Mouse (Mus musculus): ENCODE results near the gene Epb41. TPM values are rescaled to one million over a fixed set of nuclear protein-coding genes. Genes with fewer than 3 reads are reported as not detected.

Gene Epb41
- polyA plus RNA-seq, 3 experiments from 2014 or later, result 28.0 to 33.5 (median 31.8) TPM

- ATAC-seq, result no peak
Measured at GRCm38 (mm10) chr4:132043726-132044125, 31.4 kb downstream of the Epb41 start.

- peak; percentile 12 for ATAC-seq
Measured at GRCm38 (mm10) chr4:132041471-132042332, 33.4 kb downstream of the Epb41 start.

GRCm38 (mm10) chr4:132039975-132040645 lies 35.0 kb downstream of the Epb41 start:
- ATAC-seq, result peak; percentile 91

- no peak for ATAC-seq
Measured at GRCm38 (mm10) chr4:132039521-132039920, 35.6 kb downstream of the Epb41 start.

- ATAC-seq, result no peak
Measured at GRCm38 (mm10) chr4:132038809-132039208, 36.3 kb downstream of the Epb41 start.

- ATAC-seq, result no peak
Measured at GRCm38 (mm10) chr4:132037991-132038390, 37.1 kb downstream of the Epb41 start.

GRCm38 (mm10) chr4:132037137-132037536 lies 38.0 kb downstream of the Epb41 start:
- peak; percentile 55 for ATAC-seq

GRCm38 (mm10) chr4:132034242-132034641 lies 40.9 kb downstream of the Epb41 start:
- no peak for ATAC-seq

- ATAC-seq, result no peak
Measured at GRCm38 (mm10) chr4:132033183-132033582, 41.9 kb downstream of the Epb41 start.

- ATAC-seq, result no peak
Measured at GRCm38 (mm10) chr4:132029851-132030741, 45.0 kb downstream of the Epb41 start.

- ATAC-seq, result no peak
Measured at GRCm38 (mm10) chr4:132027806-132028205, 47.3 kb downstream of the Epb41 start.

- ATAC-seq, result no peak
Measured at GRCm38 (mm10) chr4:132027167-132027566, 48.0 kb downstream of the Epb41 start.

GRCm38 (mm10) chr4:132025738-132026527 lies 49.2 kb downstream of the Epb41 start:
- no peak for ATAC-seq

- no peak for ATAC-seq
Measured at GRCm38 (mm10) chr4:132025264-132025663, 49.9 kb downstream of the Epb41 start.

- no peak for ATAC-seq
Measured at GRCm38 (mm10) chr4:132023816-132024215, 51.3 kb downstream of the Epb41 start.

GRCm38 (mm10) chr4:132022639-132023038 lies 52.5 kb downstream of the Epb41 start:
- no peak for ATAC-seq

GRCm38 (mm10) chr4:132021883-132022282 lies 53.2 kb downstream of the Epb41 start:
- no peak for ATAC-seq

GRCm38 (mm10) chr4:132018547-132018946 lies 56.6 kb downstream of the Epb41 start:
- no peak for ATAC-seq

- ATAC-seq, result no peak
Measured at GRCm38 (mm10) chr4:132015374-132015773, 59.7 kb downstream of the Epb41 start.

- ATAC-seq, result no peak
Measured at GRCm38 (mm10) chr4:132011619-132012018, 63.5 kb downstream of the Epb41 start.

- ATAC-seq, result no peak
Measured at GRCm38 (mm10) chr4:132010416-132010815, 64.7 kb downstream of the Epb41 start.

- ATAC-seq, result peak; percentile 95
Measured at GRCm38 (mm10) chr4:132008191-132008590, 66.9 kb downstream of the Epb41 start.

All from inflammation-experienced regulatory T-cells, adult 6 months (primary cell).